Mouse (Mus musculus) cerebral cortex, adult 2 months (tissue): ENCODE data around the gene Zbtb12.

ENCODE experiments used
- WGBS: fragments of 180-500 bp; shearing (Covaris S2); methylation state at CpG from one replicate; pipeline ENCODE4 v1.1.7; 2018; 5-methylcytosine and 5-hydroxymethylcytosine counted together

Gene Zbtb12

DNA sequence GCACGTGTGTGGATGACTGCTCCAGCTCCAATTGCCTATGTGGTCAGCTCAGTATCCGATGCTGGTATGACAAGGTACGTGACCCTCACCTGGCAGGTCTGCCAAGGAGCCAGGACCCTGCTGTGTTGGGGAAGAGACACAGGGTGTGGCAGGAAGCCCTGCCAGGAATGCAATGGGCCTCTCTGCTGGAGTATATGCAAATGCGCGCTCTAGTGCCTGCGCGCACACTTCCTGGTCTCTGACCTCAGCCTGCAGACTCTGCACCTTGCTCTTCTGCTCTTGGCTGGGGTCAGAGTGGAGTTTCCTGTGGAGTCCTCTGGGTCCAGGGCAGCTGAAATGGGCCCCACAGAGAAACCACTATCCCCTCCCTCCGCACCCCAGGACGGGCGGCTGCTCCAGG, 31.7 kb downstream of the Zbtb12 start:
- WGBS: 77% methylated on average over 10 of the region's 10 CpGs

DNA sequence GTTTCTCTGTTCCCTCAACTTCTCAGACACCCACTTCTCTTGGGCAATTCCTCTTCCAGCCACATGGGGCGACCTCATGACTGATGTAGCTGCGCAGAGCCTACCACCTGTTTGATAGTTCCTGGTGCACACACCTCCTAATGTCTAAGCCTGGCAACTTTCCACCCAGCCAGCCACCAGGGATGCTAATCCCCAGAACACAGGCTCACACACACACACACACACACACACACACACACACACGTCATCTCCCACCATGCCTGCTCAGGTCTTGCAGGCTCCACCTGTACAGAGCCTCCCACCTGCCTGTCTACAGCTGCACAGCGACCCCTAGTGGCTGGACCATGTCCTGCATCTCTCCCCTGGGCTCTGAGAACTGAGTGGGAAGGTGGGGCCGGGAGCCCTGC, 32.7 kb downstream of the Zbtb12 start:
- WGBS: 32% methylated on average over 5 of the region's 5 CpGs

DNA sequence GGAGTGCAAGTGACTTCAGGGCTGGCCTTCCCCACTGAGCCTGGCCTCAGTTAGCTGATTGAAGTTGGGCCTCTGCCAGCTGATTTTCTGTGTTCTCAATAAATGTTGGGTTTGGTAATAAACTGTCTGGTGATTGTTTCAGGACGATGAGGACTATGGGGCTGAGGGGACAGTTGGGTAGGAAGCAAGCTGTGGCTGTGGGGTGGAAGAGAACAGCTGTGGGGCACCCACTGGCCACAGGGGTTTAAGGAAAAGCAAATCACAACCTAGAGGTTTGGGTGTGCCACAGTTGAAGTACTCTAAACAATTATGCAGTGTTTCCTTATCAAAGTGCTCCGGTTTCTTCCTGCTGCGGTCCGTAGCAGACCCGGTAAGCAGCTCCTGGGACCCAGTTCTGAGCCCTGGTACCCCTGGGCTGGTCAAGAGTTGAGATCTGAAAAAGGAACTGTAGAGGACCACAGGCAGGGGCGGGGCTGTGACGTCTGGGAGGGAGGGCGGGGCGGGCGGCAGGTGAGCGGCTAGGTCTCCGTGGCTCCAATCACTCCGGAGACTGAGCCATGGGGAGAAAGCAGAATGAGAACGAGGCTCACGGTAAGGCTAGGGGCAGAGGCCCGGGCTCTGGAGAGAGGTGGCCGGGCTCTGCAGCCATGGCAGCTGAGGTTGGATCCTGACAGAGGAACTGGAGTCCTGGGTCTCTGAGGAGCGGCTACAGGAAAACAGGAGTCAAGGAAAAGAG, 34.8 kb downstream of the Zbtb12 start, which contains the start of gene Slc44a4:
Gene Slc44a4 (plus strand): TSS at position 537 of the 736 bp plus-strand sequence.
- WGBS: 50% methylated on average over 18 of the region's 18 CpGs

DNA sequence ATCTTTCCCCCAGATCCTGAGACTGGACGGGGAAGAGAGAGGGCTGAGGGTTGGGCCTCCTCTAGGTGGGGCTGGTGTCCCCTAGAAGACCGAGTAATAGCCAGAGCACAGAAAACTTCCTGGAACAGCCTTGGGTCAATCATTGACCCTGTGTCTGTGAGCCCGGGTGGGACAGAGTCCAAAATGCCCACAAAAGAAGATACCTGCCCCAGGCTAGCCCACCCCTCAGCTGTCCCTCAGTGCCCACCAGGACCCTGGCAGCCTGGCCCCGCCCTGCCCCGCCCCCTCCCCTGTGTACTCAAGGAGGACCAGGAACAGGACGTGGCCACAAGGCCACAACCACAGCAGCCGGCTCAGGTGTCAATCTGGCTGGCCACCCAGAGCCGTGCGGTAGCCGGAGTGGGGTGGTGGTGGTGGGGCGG, 36.1 kb downstream of the Zbtb12 start:
- 50% methylated on average over 11 of the region's 11 CpGs for WGBS

DNA sequence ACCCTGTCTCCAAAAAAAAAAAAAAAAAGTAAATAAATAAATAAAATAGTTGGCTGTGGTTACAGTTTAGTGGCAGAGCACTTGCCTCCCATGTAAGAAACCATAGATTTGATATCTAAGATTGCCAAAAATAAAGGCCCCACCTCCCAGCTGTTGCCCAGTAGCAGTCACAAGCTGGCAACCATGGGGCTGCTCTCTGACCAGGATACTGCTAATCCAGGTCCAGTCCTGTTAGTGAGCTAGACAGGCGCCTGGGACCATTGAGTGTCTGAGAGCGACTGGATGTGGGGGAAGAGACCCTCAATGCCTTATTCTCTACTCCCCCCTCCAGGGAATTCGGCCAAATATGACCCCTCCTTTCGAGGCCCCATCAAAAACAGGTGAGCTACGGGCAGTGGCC, 37.0 kb downstream of the Zbtb12 start:
- WGBS: 87% methylated on average over 5 of the region's 5 CpGs

DNA sequence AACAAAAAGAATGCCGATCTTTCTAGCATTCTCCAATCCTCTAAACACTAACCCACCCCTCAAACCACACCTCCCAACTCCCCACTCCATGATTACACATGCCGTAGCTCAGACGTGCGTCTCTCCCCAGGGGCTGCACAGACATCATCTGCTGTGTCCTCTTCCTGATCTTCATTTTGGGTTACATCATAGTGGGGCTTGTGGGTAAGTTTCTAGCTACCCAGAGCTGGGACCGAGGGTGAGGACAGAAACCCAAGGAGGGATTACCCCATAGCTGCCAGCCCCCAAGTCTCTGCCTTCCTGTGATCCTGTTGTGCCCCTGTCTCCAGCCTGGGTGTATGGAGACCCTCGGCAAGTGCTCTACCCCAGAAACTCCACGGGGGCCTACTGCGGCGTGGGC, 37.9 kb downstream of the Zbtb12 start:
- WGBS: 87% methylated on average over 9 of the region's 9 CpGs

DNA sequence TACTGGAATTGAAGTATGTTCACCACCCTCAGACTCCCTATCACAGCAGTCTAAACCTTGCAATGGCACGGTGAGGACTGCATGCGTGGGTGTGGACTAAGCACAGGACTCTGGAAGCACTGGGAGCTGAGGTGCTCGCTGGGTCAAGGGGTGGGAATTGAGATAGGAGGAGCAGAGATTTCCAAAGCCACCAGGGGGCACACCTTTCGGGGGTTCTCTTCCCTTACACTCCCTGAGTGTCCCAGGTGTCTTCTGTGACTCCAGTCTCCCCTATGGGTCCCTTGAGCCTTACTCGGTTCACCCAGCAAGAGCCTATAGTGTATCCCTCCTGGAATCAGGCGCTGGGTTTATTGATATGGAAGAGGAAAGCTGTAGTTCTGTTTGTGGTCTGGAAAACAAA, 43.7 kb downstream of the Zbtb12 start:
- 54% methylated on average over 6 of the region's 6 CpGs for WGBS

DNA sequence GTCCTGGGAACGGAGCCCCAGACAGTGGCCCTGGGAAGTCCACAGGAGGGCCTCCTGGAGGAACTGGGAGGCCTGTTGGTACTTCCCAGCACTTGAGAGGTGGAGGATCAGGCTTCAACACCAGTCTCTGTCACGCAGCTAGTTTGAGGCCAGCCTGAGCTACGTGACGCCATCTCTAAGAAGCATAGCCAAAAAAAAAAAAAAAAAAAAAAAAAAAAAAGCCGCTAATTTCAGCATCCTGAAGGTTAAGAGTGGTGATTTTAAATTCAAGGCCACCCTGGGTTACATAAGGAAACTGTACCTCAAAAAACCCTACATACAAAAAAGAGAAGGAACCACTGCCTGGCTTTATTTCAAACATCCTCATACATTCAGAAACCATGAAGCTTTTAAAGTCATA, 45.0 kb downstream of the Zbtb12 start:
- 67% methylated on average over 5 of the region's 5 CpGs for WGBS

DNA sequence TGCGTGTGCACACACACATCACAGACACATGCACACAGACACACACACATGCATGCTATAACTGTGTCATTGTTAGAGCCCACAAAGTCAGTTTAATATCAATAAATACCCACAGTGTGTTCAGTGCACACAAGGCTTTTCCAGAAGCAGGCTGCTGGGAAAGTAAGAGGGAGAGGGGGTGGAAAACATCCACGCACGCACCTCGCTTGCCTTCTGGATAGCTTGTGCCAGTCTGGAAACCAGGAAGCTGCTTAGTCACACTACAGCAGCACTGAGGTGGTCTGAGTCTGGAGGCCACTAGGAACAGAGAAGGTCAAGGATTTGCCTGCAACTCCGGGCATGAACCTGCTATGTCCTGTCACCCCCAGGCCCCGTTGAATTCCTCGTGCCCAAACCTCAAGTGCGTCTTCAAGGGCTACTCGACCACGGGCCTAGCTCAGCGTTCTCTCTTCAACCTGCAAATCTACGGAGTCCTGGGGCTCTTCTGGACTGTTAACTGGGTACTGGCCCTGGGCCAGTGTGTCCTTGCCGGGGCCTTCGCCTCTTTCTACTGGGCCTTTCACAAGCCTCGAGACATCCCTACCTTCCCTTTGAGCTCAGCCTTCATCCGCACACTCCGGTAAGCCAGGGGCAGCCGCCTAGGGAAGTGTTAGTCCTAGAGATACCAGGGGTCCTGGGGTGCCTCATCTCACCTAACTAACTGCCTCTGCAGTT, 48.2 kb downstream of the Zbtb12 start:
- 79% methylated on average over 18 of the region's 18 CpGs for WGBS

DNA sequence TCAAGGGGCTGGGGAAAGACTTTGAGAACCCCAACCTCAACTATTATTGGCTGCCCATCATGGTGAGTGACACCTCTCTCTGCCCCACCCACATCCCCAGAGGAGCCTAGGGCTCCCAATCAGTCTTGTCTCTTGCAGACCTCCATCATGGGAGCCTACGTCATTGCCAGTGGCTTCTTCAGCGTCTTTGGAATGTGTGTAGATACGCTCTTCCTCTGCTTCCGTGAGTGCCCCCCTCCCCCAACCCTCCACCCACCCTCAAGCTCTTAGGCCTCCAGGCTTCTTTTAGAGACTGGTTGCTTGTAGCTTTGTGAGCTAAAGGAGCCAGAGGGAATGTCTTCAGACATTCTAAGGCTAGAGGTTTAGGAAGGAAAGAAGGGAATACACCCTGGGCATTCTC, 49.6 kb downstream of the Zbtb12 start:
- WGBS: 78% methylated on average over 4 of the region's 4 CpGs

DNA sequence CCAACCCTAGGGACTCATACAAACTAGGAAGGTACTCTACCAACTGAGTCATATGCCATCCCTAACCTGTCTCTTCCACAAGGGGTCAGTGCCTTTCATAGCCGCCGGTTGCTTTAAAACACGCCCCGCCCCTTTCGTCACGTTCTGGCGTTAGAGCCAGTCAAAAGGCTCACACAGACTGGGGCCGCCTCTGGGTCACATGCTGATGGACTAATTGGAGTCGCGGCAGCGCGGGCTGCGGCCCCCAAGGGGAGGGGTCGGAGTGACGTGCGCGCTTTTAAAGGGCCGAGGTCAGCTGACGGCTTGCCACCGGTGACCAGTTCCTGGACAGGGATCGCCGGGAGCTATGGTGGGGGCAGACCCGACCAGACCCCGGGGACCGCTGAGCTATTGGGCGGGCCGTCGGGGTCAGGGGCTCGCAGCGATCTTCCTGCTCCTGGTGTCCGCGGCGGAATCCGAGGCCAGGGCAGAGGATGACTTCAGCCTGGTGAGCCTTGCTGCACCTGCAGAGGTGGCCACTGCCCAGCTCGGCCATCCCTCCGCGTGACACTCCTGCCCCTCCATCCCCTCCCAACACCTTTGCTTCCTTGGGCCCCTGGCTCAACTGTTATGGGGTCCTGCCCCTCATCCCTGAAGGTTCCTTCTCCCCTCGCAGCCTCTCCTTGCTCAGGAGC, 51.9 kb downstream of the Zbtb12 start, which contains the start of gene Neu1:
Gene Neu1 (plus strand): TSS at position 193 of the 674 bp plus-strand sequence.
- WGBS: 1% methylated on average over 38 of the region's 38 CpGs

DNA sequence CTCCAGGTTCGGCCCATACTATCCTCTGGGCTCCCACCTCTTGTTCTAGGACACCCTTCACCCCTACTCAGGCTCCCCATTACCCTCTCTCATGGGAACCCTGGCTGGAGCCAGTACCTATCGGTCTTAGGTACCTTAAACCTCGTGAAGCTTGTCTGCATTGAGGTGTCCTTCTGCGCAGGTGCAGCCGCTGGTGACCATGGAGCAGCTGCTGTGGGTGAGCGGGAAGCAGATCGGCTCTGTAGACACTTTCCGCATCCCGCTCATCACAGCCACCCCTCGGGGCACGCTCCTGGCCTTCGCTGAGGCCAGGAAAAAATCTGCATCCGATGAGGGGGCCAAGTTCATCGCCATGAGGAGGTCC, 52.4 kb downstream of the Zbtb12 start:
- 7% methylated on average over 14 of the region's 14 CpGs for WGBS

DNA sequence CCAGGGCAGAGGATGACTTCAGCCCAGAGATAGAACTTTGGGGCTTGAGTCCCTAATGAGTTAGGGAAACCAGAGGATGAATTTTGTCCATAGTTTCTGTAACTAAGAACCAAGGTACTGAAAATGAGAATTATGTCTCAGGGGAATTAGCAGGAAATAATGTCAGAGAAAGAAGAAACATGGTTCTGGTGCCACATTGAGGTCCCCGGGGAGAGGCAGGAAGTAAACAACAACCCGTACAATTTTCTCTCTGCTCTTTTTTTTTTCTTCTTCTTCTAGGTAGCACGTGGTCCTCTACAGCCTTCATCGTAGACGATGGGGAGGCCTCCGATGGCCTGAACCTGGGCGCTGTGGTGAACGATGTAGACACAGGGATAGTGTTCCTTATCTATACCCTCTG, 53.0 kb downstream of the Zbtb12 start:
- 83% methylated on average over 8 of the region's 8 CpGs for WGBS

DNA sequence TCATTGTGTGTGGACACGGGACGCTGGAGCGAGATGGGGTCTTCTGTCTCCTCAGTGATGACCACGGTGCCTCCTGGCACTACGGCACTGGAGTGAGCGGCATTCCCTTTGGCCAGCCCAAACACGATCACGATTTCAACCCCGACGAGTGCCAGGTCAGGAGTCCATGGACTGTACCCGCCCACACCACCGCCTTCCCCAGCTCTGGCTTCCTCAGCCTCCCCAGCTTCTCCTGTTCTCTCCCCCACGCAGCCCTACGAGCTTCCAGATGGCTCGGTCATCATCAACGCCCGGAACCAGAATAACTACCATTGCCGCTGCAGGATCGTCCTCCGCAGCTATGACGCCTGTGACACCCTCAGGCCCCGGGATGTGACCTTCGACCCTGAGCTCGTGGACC, 54.7 kb downstream of the Zbtb12 start:
- WGBS: 65% methylated on average over 24 of the region's 24 CpGs

DNA sequence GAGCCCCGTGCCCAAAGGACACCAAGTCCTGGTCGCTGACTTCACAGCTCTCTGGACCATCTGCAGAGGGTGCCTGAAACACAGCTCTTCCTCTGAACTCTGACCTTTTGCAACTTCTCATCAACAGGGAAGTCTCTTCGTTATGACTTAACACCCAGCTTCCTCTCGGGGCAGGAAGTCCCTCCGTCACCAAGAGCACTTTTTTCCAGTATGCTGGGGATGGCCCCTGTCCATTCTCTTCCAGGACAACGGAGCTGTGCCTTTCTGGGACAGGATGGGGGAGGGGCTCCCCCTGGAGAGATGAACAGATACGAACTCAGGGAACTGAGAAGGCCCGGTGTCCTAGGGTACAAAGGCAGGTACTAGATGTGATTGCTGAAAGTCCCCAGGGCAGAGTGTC, 55.5 kb downstream of the Zbtb12 start:
- 58% methylated on average over 8 of the region's 8 CpGs for WGBS

DNA sequence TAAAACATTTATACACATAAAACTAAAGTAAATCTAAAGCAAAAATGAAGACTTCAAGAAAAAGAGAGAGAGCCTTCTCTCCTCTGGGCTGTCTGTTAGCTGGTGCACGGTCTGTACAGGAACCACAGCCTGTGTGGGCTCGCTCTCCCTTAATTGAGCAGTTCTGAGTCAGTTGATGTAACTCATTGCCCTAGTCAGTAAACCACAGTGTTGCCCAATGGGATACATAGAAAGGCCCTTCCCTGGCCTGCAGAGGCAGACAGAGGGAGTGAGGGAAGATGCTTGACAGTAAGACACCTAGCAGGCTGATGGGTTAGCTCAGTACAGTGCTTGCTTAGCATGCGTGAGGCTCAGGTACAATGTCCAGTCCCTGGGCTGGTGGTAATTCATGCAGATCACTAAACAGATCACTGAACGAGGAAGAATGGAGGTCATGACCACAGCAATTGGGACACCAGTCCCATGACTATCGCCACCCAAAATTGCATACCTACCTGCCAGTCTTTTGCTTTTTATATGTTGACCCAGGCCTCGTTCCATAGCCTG, 58.8 kb downstream of the Zbtb12 start:
- WGBS: 88% methylated on average over 6 of the region's 6 CpGs

DNA sequence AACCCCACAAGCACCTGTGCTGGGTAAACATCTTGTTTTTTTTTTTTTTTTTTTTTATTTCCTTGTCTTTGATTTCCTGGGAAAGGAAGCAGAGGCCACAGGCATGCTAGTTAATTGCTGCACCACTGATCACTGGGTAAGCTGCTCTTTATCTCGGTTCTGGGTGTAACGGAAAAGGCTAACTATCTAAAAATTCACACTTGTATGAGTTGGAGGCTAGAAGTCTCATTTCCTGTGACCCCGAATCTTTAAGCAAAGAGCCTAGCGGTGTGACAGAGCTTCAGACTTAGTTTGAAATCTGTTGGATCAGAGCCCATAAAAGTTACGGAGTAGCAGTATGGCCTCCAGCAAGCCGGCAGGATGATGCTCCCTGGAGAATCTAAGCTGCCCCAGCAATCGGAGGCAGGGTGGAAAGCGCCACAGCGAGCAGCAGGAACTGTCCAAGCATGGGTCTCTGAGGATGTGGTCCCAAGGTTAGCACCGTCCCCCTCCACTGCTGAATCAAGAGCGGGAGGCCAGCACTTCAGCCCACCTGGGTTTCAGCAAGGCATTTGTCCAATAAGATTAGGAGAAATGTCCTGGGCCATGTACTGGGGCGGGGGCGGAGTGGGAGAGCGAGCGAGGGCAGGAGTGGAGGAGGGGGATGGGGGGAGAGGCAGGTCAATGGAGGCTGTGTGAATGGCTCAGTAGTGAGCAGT, 62.2 kb downstream of the Zbtb12 start:
- 27% methylated on average over 15 of the region's 15 CpGs for WGBS

DNA sequence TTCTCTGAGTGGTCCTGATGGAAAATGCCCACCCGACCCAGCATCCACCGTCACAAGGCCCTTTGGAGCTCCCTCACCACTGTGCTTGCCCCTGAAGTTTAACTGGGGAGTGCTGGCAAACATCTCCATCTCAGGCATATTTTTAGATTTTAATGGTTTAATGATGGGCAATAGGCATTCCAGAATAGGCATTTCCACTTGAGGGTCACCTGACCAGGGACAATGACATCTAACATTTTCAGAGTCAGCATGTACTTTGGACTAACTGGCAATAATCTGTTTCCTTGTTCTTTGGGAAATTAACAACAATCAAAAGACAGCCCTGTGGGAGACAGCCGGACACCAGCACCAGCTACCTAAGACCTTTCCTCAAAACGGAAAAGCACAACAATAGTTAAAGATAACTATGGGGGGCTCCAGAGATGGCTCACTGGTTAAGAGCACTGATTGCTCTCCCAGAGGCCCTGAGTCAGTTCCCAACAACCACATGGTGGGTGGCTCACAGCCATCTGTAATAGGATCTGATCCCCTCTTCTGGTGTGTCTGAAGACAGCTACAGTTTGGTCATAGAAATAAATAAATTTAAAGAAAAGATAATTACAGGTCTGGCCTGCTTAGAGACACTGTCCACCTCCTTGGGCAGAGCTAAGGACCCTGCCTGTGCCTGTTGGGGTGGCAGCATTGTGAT, 64.0 kb downstream of the Zbtb12 start:
- WGBS: 91% methylated on average over 4 of the region's 4 CpGs
